Mouse (Mus musculus): Measurements from ENCODE around the gene Bicc1. TPM values are rescaled to one million over a fixed set of nuclear protein-coding genes. Genes with fewer than 3 reads are reported as not detected.
"Not testable (repeated sequence)": the region's sequence is repeated elsewhere in the genome, so short reads cannot be mapped to it uniquely, and the experiment has no call there.

Bicc1 gene
- total RNA-seq, 2 experiments from 2014 or later: 47.5 to 57.5 TPM

DNA sequence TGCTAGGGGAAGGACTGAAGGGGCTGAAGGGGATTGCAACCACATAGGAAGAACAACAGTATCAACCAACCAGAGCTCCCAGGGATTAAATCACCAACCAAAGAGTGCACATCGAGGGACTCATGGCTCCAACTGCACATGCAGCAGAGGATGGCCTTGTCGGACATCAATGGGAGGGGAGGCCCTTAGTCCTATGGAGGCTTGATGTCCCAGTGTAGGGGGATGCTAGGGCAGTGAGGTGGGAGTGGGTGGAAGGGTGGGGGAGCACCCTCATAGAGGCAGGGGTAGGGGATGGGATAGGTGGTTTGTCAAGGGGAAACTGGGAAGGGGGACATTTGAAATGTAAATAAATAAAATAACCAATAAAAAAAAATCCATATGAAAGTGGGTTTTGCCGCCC is 152.5 kb downstream of the Bicc1 start:
- DNase-seq (ENCODE audit: low spot score in 2 of 2): no peak

DNA sequence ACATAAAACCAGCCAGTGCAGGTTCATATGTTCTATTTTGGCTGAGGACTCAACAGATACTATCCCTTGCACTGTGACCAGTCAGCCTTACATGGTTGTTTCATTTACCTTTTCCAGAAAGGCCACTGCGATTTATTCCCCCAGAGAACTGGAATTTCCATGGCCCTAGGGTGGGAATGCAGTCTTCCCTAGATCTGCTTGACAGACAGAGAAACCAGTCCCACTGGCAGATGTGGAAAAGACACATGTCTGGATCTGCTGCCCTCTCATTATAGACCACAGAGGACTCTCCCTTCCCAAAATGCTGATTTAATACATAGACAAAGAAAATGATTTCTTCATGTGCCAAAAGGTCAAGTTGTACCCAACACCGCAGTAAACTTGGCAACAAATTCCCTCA is 156.6 kb downstream of the Bicc1 start:
- DNase-seq (ENCODE audit: low spot score in 2 of 2): no peak

DNA sequence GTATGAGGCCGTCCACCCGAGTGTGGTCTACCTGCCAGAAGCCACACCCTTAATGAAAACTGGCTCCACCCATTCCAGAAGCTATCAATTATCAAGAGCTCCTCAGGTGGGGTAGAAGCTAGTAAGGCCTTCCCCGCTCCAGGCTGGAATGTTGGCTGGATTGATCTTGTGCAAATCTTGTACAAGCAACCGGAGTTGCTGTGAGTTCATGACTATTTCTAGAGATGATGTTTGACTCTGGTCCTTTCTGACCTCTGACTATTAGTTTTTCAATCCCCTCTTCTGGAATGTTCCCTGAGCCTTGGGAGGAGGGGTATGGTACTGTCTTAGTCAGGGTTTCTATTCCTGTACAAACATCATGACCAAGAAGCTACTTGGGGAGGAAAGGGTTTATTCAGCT is 157.3 kb downstream of the Bicc1 start:
- DNase-seq (ENCODE audit: low spot score in 2 of 2): no peak

DNA sequence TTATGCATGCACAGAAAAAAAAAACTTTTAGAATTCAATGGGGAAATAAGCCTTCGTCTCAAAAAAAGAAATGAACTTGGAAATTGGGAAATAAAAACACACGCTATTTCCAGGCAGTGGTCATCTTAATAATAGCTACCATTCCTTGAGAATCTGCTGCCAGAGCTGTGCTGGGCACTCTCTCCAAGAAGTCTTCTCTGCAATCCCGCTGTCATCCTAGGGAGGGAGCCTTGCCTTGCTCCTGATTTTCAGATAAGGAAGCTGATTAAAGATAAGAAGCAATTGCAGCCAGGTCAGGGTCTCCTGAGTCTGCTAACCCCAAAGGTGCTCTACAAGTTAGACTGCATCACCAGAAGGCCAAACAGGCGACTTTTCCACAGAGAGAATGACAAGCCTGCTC is 161.4 kb downstream of the Bicc1 start:
- peak in 1 of 2 experiments; percentile 34 for DNase-seq (ENCODE audit: low spot score in 2 of 2)

DNA sequence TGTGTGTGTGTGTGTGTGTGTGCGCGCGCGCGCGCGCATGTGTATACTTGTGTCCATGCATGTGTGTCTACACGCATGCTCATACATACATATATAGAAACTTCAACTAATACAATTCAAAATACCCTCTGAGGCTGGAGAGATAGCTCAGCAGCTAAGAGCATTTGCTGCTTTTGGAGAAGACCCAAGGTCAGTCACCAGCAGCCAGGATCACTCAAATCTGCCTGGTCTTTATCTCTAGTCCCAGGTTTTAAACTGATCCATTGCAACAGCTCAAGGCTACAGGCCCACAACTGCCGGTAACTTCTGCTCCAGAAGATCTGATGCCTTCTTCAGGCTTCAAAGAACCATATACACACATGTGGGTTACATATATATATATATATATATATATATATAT is 163.4 kb downstream of the Bicc1 start:
- no peak for DNase-seq (ENCODE audit: low spot score in 2 of 2)

DNA sequence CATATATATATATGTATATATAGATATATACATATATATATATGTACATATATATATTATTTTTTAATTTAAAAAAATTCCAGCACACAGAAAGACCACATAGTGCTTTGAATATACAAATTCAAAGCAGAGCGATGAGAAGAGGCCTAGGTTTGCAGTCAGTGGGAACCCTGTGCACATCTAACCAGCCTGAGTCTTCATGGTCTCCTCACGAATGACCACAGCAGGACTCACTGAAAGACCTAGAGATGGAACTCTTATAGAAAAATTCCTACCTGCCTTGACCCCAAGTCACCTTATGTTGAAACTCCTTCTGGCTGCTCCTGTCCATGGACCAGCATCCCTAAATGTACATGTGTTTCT is 165.4 kb downstream of the Bicc1 start:
- no peak for DNase-seq (ENCODE audit: low spot score in 2 of 2)

DNA sequence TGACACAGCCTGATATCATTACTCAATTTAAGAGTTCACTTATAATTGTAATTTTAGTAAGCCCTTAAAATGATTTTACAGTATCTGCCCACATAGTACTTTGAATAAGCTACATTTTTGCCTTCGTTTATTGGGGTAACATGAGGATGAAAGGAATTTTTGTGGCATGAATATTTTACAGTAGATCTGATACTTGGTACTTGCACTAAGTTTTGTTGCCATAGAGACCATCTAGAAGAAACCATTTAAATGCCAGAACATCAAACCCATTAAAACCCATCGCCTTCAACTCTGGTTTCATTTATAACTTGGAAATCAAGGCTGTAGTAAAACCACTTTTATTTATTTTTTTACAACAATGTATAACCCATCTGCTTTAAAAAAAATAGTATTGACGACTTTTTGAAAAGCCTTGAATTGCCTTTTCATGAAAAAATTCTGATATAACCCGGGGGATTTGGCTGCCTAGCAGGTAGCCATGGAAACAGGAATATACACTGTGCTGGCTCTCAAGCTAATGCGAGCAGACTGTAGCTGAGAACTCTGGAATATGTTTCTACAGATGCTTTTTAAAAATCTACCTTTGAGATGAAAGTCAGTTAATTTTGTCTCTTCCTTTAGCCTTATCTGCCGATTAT is 165.9 kb downstream of the Bicc1 start:
- DNase-seq (ENCODE audit: low spot score in 2 of 2): no peak

DNA sequence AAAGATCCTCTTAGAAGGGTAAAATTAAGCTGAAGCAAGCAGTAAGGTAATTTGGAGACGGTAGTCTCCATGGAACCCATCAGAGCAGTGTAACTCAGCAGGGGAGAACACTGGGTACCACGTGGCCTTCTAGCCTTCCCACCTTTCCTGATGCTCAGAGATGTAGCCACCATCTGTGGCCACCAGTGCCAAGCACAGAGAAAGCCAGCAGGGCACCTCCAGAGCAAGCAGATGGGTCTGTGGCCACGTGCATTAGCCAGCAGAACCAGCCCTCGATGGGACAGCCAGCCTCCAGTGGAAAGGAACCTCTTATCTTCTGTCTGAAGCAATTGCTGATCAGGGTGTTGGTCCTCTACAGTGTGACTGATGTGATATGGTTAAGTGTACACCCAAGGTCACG is 172.1 kb downstream of the Bicc1 start:
- DNase-seq (ENCODE audit: low spot score in 2 of 2): no peak

DNA sequence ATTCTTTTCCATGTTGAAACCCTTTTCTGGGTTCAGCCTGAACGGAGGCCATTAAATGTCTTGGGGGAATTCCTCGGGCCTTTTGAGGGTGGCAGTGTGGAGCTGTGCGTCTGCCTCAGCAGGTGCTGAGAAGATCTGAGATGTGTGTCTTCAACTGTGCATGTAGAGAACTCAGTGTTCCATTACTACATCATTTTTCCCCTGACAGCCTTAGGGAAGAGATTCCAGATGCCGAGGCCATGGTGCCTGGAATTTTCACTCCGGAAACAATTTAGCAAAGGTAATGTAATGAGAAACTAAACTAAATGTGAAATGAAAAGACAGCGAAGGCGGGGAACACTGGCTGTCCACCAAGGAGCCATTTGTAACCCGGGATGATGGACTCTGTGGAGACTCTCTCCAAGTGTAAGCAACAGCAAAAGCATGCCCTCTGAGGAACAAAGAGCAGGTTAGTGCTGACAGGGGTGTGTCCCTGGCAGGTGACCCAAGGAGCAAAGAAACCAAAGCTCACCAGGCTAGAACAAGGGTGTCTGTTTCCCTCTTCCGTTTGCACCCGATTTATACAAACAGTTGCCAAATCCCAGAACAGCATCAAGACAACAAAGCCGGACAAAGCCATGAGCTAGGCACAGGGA is 176.3 kb downstream of the Bicc1 start:
- DNase-seq (ENCODE audit: low spot score in 2 of 2): no peak

DNA sequence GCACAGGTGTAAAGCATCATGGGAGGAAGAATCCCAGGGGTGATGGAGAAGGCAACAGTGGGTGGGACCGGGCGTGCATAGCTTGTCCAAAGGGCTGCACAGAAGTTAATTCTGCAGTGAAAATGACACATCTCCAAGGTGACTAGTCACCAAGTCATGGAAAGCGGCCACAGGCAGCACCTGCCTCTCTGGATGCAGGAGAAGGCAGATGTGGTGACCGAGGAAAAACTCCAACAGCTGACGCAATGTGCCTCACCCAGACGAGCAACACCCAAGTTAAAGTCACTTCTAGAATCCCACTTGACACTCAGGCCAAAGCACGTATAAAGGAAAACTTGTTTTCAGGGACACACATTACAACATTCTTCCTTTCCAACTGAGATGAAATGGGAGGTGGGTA is 177.3 kb downstream of the Bicc1 start:
- DNase-seq (ENCODE audit: low spot score in 2 of 2): no peak

DNA sequence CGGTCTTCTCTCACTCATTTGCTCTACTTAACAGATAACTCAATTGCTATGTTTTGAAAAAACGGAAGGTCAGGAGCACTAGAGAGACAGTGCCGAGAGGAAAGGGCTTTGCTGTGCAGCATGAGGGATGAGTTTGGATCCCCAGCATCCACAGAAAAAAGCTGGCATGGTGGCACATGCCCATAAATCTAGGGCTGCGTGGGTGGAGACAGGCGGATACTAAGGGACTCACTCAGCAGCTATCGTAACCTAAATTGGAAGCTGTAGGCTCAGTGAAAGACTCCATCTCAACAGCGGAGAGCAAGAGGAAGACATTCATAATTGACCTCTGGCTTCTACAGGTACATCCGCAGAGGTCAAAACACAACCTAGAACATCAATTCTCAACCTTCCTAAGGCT is 179.8 kb downstream of the Bicc1 start:
- no peak for DNase-seq (ENCODE audit: low spot score in 2 of 2)

DNA sequence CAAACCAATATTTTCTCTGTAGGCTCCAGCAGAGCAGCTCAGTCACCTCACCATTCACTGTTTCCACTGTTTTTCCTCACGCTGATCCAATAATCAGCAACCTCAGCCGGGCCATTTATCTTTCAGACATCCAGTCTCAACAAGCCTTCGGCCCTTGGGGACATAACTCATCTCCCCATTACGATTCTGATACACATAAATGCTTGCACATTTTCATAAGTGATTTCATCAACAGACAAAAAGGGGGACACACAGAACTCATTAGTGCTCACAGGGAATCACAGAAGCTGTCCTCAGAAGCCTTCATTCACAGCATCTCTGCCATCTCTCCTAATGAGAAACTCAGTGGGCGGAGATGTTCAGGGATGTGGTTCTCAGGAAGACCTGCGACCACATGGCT is 182.4 kb downstream of the Bicc1 start:
- no peak for DNase-seq (ENCODE audit: low spot score in 2 of 2)

DNA sequence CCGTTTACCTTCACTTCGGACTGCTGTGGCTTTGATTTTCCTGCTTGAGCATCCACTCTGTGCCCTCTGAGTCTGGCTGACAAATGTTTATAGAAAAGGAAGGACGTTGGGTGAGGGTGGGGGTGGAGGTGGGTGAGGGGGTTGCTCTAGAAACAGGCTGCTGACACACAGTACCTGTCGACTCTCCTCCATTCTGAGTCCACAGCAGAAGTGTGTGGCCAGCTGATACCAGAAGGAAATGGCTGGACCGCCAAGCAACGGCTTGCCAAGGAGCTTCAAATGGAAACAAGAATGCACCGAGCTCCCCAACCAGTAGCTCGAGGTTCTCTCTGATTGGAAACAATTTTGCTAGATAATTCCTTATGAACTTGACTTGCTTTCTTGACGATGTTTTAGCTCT is 182.9 kb downstream of the Bicc1 start:
- DNase-seq (ENCODE audit: low spot score in 2 of 2): no peak

DNA sequence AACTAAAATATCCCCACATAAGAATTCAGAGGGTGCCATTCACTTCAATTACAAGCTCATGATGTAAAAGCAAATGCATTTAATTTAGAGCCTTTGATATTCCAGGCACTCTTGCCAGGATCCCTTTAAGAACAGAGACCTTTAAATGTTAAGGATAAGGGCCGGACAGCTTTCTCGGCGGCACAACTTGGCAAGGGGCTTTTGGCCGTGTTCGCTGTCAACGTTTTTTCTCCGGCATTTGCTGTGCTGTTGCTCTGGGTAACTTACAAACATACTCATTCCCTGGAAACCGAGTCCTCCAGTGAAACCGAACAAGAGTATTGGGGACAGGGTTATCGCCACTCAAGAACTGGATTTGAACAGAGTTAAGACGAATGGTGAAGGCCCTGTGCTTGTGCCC is 188.3 kb downstream of the Bicc1 start:
- DNase-seq (ENCODE audit: low spot score in 2 of 2): no peak

DNA sequence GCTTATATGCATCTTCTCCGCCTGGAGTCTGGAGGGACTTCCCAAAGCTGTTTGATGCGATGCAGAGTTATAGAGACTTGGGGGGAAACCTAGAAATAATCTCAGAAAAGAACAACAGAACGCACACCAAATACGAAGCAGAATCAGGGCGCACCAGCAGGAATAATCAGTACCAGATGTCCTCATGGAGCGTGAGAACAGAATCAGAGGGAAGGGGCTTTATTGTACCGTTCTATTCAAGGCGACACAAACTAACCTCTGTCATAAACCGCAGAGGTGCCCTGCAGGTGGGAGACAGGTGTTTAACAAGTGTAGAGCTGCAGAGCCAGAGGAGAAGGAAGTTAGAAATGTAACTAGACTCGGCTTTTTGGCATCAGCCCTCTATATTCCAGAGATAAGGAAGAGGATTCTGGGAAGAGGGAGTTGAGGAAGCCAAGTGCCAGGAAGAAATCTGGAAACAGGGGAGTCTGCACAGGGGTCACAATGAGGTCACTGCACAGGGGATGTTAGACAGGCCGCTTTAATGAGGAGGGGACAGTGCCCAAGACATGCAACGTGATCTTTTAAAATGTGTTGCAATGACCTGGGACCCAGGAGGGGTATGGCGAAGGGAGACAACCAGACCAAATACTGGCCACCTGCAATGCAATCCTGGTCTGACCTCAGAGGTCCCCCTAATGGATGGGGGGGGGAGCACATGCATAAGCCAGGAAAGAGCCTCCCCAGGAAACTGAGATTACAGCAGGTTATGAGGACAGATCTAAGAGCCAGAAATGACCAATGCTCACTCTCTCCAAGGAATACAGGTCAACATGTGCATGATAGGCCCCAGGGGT is 190.4 kb downstream of the Bicc1 start:
- no peak for DNase-seq (ENCODE audit: low spot score in 2 of 2)

DNA sequence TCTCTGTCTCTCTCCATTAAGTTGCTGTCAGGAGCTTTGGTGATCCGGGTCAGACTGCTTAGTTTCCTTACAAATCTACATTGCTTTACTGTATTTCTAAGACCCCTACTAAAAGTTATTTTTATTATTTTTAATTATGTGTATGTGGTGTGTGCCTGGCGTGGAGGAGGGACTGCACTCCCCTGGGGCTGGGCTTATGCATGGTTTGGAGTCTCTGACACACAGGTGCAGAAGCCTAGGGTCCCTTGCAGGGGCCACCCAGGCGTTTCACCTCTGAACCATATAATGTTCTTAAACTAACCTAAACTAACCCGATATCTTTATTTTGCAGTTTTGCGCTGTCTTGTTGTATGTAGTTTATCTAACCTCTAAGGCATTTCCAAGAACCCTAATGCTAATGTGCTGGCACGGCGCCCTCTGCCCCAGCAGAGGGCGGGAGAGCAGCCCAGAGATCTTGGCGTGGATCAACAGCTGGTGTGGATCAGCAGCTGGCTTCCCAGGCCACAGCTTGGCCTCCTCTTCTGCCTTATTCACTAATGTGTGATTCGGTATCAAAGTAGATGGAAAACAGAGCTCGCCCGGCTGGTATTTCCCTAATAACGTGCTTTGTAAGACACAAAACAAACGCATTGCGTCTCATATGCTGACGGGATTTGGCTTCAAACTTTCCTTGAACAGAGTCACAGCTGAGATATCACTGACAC is 192.7 kb downstream of the Bicc1 start:
- peak; percentile 47 to 71 for DNase-seq (ENCODE audit: low spot score in 2 of 2)

DNA sequence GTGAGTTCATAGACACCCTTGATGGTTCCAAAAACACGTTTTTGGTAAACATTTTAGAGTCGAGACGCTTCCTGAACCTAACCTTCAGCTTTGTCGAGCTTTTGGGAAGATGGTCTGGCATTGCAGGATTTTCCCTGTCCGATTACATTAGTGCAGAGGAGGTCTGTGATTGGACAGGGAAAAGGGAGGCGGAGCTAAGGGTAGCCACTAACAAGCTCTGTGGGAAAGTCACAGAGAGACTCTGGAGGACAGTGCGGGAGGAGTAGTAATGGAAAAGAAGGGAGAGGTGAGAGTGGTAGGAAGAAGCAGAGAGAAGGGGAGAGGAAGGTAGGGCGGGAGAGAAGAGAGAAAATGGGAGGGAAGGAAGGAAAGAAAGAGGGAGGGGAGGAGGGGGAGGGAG is 194.8 kb downstream of the Bicc1 start:
- no peak for DNase-seq (ENCODE audit: low spot score in 2 of 2)

DNA sequence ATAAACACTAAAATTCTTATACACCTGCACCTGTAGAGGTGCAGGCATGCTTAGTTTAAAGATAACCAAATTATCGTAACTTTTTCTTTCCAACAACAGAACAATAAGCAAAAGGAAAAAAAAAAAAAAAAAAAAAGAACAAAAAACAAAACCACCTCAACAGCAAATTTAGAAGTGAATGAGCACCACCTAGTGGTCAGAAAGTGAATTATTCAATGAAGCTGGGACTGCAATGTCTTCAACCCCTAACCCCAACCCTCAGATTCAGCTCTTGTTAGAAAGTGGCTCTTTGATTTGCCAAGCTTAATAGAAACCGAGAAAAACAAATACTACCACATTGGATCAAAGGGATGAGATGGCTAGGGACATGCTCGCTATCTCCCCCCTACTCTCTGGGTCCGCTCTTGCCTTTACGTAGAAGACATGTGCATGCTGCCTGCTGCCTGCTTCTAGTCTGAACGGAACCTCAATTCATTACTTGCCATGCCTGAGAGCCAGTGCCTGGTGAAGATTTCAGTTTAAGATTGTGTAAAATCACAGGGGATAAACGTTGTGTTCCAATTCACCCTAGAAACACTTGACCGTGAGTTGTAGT is 195.8 kb downstream of the Bicc1 start:
- no peak for DNase-seq (ENCODE audit: low spot score in 2 of 2)

DNA sequence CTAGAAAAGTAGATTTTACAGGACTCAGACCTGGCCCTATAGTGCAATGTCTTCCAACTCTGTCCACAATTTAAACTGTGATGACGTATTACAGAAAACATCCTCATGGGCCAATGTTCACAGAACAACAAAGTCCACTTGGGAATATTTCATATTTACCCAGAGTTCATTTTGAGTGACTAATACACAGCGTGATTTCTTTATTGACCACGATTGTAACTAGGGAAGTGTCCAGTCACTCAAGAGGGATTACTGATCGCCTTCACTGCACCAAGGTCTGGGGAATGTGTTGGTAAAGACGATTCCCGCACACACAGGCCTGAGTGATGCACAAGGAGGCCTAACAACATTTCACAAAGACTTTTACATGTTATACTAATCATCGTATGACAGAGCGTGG is 197.9 kb downstream of the Bicc1 start:
- DNase-seq (ENCODE audit: low spot score in 2 of 2): no peak

DNA sequence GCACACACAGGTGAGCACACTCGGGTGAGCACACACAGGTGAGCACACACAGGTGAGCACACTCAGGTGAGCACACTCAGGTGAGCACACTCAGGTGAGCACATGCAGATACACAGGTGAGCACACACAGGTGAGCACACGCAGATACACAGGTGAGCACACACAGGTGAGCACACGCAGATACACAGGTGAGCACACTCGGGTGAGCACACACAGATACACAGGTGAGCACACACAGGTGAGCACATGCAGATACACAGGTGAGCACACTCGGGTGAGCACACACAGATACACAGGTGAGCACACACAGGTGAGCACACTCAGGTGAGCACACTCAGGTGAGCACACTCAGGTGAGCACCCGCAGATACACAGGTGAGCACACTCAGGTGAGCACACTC is 199.1 kb downstream of the Bicc1 start:
- not testable (repeated sequence) for DNase-seq (ENCODE audit: low spot score in 2 of 2)

DNA sequence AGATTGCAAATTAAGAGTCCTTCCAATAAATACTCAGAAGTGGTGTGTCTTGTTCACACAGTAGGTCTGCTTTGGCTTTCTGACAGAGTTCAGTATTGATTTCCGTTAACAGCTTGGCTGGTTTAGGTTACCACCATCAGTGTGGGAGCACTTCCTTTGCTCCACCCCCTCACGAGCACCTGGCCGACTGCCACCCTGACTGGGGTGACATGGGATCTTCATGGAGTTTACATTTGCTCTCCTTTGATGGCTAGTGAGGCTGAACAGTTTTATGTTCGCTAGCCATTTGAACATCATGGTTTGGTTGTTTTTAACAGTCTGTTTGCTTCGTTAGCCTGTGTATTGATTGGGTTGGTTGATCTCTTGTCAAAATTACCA is 206.7 kb downstream of the Bicc1 start:
- DNase-seq (ENCODE audit: low spot score in 2 of 2): no peak

All from gastrocnemius, postnatal 4 days (tissue).